Mouse (Mus musculus) neural tube, embryonic 15.5 days (tissue): ENCODE measurements at regions not wholly inside any gene's neighbourhood (a gene's known extent, or its start where the extent isn't known, plus 50 kb on each side); places are given as distances from the start of the nearest gene placed in this dataset.
"Not testable (repeated sequence)": the region's sequence is repeated elsewhere in the genome, so short reads cannot be mapped to it uniquely, and the experiment has no call there.

Source experiments
- ATAC-seq: fragments of 200-750 bp; cut with Nextera tagmentation; 2 replicates; pipeline ENCODE4 v1.8.0; 2017; ENCODE audit warnings: mild to moderate bottlenecking, moderate TSS enrichment, moderate library complexity; ENCODE audit not compliant: low FRiP score
- H3K27ac ChIP-seq: fragments of 300-500 bp; sonication (generic); replicated peaks from 2 replicates; pipeline ENCODE4 v1.5.1; 2015; ENCODE audit warnings: mild to moderate bottlenecking, inconsistent platforms
- H3K27me3 ChIP-seq: fragments of 300-500 bp; sonication (generic); replicated peaks from 2 replicates; pipeline ENCODE4 v1.6.1; 2015; ENCODE audit warnings: inconsistent platforms
- H3K36me3 ChIP-seq: fragments of 300-500 bp; sonication (generic); 2 replicates; pipeline ENCODE4 v1.6.1; 2015; ENCODE audit warnings: inconsistent platforms
- H3K4me1 ChIP-seq: fragments of 300-500 bp; sonication (generic); 2 replicates; pipeline ENCODE4 v1.6.1; 2015; ENCODE audit warnings: inconsistent platforms
- H3K4me2 ChIP-seq: fragments of 300-500 bp; sonication (generic); 2 replicates; pipeline ENCODE4 v1.6.1; 2015; ENCODE audit warnings: inconsistent platforms, mild to moderate bottlenecking, moderate library complexity
- H3K4me3 ChIP-seq: fragments of 300-500 bp; sonication (generic); replicated peaks from 2 replicates; pipeline ENCODE4 v1.5.1; 2015; ENCODE audit warnings: mild to moderate bottlenecking, inconsistent platforms
- H3K9ac ChIP-seq: fragments of 300-500 bp; sonication (generic); replicated peaks from 2 replicates; pipeline ENCODE4 v1.6.1; 2015; ENCODE audit warnings: mild to moderate bottlenecking, inconsistent platforms
- H3K9me3 ChIP-seq: fragments of 300-500 bp; sonication (generic); replicated peaks from 2 replicates; pipeline ENCODE4 v1.6.1; 2016; ENCODE audit warnings: inconsistent platforms
- WGBS: fragments of 180-500 bp; shearing (Covaris S2); methylation state at CpG from one replicate; pipeline ENCODE4 v1.1.7; 2015; ENCODE audit warnings: mixed read lengths; 5-methylcytosine and 5-hydroxymethylcytosine counted together

DNA sequence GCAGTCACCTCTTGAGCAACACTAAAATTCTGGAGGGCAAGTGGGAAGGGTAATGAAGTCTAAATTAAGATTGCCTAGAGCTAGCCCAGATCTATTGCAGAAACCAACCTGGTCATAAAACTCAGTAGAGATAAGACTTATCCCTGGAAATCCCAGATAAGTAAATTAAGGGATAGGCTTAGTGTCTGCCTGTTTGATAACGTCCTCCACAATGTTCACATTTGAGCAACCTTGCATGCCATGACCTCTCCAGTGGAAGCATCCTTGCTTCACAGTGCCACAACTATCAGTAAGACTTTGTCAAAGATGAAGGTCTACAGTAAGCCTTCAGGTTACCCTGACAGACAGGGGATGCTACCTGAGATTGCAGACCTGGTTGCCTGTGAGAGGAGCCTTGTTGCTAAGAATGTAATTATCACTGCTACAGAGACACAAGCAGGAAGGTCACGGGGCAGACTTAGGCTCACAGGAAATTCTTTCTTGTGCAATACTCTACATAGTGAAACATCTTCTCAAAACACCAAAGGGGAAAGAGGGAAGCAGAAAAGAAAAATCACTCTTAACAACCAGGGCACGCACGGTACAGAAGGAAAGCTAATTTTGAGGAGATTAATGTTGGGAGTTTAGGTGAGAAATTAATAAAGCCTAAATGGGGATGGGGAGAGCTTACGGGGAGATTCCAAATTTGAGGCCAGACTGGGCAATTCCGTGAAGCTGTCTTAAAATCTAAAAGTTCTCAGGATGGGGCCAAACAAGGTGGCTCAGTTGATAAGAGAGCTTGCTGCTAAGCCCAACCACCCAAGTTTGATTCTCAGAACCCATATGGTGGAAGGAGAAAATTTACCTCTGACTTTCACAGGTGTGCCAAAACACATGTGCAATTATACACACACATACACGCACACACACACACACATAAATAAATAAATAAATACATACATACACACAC, 56.9 kb upstream of the Prdm9 start:
- Histone ChIP-seq H3K9me3 (no peaks in the 10 kb centered on the region), H3K4me3 (no peak overlapping the region), H3K27ac (no peak overlapping the region), H3K9ac (no peak overlapping the region), H3K4me1 (no peaks in the 10 kb centered on the region), H3K27me3 (no peaks in the 10 kb centered on the region), H3K36me3 (no peaks in the 10 kb centered on the region), H3K4me2 (no peak overlapping the region)
- no peak for ATAC-seq
- 85% methylated on average over 7 of the region's 7 CpGs for WGBS

DNA sequence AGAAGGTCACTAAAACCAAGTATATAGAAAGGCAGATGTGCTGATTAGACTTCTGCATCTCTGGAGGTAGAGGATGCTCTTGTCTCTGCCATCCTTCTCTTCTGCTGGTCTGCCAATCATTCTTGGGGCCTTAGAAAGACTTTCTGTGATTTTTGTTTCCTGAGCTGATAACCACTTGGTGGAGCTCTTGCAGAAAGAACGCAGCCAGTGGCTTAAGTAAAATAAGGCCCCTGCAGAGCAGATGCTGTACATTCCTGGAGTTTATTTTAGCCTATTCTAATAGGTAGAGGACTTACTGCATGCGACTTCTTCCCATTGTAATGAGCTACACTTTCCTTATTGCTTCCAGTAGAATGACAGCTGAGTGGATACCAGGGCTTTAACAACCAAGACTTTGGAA, 58.8 kb upstream of the Prdm9 start:
- no peak overlapping the region for H3K4me3 ChIP-seq
- H3K9ac ChIP-seq, result no peak overlapping the region
- H3K36me3 ChIP-seq, result no peaks in the 10 kb centered on the region
- H3K4me1 ChIP-seq, result no peaks in the 10 kb centered on the region
- no peak overlapping the region for H3K27ac ChIP-seq
- WGBS, result 7% methylated on average over 2 of the region's 2 CpGs
- H3K4me2 ChIP-seq, result no peak overlapping the region
- no peak for ATAC-seq
- H3K27me3 ChIP-seq, result no peaks in the 10 kb centered on the region
- H3K9me3 ChIP-seq, result no peaks in the 10 kb centered on the region

DNA sequence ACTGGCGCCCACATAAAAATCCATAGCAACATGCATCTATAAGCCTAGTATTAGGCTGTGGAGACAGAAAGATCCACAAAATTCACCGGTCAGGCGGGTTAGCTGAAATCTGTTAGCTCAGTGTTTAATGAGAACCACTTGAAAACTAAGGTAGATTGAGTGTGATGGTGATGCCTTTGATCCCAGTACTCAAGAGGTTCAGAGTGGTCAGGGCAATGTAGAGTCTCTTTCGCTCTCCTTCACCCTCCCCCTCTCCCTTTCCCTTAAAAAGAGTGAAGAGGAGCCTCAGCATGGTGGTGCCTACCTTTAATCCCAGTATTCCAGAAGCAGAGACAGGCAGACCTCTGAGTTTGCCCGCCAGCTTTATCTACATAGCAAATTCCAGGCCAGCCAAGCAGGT, 66.6 kb upstream of the Prdm9 start:
- Histone ChIP-seq H3K27ac (no peak overlapping the region), H3K9me3 (no peaks in the 10 kb centered on the region), H3K27me3 (no peaks in the 10 kb centered on the region), H3K4me2 (no peak overlapping the region), H3K36me3 (no peaks in the 10 kb centered on the region), H3K4me1 (no peaks in the 10 kb centered on the region), H3K4me3 (no peak overlapping the region), H3K9ac (no peak overlapping the region)
- ATAC-seq, result no peak
- 90% methylated on average over 5 of the region's 5 CpGs for WGBS

DNA sequence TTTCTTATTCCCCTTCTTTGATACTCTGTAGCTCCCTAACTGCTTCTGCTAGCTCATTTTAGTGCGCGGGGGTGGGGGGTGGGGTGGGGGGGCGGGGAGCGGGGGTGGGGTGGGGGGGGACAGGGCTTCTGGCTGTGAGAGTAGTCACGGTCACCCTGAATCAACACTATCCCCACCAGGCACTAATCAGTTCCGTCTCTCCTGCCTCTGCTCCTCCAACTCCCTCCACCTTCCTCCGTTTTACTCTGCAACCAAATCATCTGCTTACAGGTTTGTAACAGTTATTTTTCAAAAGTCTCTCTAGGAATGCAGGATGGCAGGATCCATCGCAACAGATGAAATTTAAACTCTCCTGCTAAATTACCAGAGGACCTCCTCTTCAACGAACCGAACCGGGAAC, 67.5 kb upstream of the Prdm9 start:
- WGBS, result 27% methylated on average over 11 of the region's 11 CpGs

DNA sequence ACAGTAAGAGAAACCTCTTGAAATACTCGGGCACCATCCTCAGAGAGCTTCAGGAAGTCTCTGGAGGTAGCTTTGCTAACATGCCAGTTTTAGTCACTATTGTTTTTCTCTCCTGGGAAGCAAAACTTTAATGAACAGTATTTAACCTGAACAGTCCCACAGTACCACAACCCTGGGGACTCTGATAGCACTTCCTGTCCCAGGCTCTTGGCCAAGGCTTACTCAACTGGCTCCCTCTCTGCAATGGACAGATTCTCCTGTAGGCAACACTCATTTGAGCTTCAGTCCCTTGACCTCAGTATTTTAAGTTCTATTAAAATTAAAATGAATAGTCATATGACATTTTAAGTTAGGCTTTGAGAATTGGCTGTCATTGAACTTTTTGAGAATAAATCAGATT, 67.9 kb upstream of the Prdm9 start:
- Histone ChIP-seq H3K4me3 (no peak overlapping the region), H3K9ac (no peak overlapping the region), H3K4me1 (no peaks in the 10 kb centered on the region), H3K9me3 (no peaks in the 10 kb centered on the region), H3K4me2 (peak overlapping the region; percentile 17), H3K27me3 (no peaks in the 10 kb centered on the region), H3K27ac (no peak overlapping the region), H3K36me3 (no peaks in the 10 kb centered on the region)
- WGBS, result 39% methylated on average over 1 of the region's 1 CpGs
- ATAC-seq, result no peak

More for the DNA sequence above, 67.5 kb upstream of the Prdm9 start:
- Histone ChIP-seq H3K9me3 (no peaks in the 10 kb centered on the region), H3K4me2 (peak overlapping the region; percentile 17), H3K27ac (no peak overlapping the region), H3K9ac (no peak overlapping the region), H3K4me3 (no peak overlapping the region), H3K36me3 (no peaks in the 10 kb centered on the region), H3K27me3 (no peaks in the 10 kb centered on the region), H3K4me1 (no peaks in the 10 kb centered on the region)
- no peak for ATAC-seq

DNA sequence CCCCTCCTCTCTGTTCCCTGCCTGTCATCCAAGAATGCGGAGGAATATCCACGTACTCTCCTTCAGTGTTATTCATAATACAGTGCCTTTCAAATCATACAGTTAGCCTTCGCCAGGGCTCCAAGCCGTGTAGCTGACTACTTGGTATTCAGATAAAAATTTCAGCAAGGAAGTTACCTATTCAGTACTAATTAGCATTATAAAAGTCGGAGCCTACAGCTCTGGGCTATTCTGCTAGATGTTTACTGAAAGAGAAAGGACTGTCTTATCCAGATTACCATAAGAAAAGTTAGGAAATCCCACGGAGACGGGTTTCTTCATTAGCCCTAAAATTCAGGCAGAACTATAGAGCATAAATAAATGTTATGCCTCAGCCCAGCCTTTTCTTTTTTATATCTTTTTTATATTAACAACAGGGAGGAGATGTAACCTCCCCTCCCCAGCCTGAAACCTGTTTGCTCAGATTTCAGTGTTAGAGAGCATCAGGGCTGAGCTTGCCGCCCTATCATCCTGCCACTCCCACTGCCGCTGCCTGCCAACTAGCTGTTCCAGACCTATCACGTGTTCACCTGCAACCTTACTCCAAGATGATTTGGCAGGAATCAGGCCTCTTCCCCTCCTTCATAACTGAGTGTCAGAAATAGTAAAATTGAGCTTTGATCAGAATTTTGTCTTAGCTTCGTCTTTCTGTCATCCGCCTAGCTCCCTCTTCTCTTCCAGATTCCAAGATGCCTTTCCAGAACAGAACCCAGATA, 65.5 kb upstream of the Chd1 start:
- not testable (repeated sequence) for H3K27me3 ChIP-seq, H3K27ac ChIP-seq, H3K4me2 ChIP-seq, H3K4me1 ChIP-seq, ATAC-seq, H3K9ac ChIP-seq, H3K4me3 ChIP-seq, H3K36me3 ChIP-seq, H3K9me3 ChIP-seq
- WGBS, result 69% methylated on average over 12 of the region's 12 CpGs

DNA sequence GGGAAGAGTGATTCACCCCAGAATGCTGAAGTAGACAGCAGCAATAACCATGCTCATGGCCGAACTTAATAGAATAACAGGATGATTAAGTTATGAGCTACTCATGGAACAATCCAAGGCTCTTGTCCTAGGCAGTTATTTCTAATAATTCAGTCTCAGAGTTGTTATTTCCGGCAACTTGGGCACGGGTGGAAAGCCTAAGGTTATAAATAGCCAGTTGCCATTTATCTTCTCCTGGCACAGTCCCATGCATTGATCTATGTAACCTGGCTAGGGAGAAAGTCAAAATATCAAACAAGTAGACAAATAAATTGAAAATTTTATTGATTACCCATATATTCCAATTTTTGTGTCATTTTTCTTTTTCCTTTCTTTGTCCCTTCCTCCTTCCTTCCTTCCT, 64.0 kb upstream of the Chd1 start:
- no peak overlapping the region for H3K27ac ChIP-seq
- ATAC-seq, result no peak
- no peaks in the 10 kb centered on the region for H3K36me3 ChIP-seq
- H3K4me1 ChIP-seq, result no peaks in the 10 kb centered on the region
- H3K4me3 ChIP-seq, result no peak overlapping the region
- no peak overlapping the region for H3K4me2 ChIP-seq
- no peaks in the 10 kb centered on the region for H3K27me3 ChIP-seq
- H3K9me3 ChIP-seq, result no peaks in the 10 kb centered on the region
- WGBS, result 87% methylated on average over 3 of the region's 3 CpGs
- no peak overlapping the region for H3K9ac ChIP-seq

DNA sequence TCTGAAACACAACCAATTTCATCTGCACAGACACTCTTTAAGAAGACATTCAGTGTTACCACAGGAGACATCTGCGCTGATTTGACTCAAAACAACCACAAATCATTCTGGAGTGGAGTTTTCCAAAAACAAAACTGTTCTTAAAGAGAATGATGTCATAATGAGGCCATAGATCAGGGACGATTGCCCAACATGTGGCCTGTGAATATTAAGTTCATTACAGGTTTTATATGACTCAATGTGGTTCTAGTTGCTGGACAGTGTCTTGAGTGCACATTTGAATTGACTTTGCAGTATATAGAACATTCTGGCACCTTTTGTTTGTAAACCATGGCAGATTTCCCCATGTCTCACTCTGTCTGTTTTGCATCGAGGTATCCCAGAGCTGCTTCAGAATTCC, 63.0 kb upstream of the Chd1 start:
- Histone ChIP-seq H3K4me3 (no peak overlapping the region), H3K27ac (no peak overlapping the region), H3K4me1 (no peaks in the 10 kb centered on the region), H3K4me2 (no peak overlapping the region), H3K9ac (no peak overlapping the region), H3K9me3 (no peaks in the 10 kb centered on the region), H3K36me3 (no peaks in the 10 kb centered on the region), H3K27me3 (no peaks in the 10 kb centered on the region)
- WGBS, result 87% methylated on average over 3 of the region's 3 CpGs
- no peak for ATAC-seq

DNA sequence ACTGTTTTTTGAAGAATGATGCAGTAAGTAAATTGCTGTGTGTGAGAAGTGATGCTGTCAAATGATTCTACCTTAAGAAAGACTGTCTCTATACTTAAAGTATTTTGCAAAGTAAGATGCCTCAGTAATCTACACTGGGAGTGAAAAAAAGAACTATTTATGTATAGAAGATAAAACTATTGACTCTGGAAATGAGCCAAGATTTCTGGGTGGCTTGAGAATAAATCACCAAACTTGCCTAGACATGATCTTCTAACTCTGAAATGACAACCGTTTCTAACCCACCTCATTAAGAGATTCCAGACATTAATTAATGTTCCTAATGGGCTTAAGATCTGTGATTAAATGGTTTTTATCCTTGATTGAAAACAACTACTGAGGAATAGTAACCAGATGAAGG, 58.0 kb upstream of the Chd1 start:
- no peaks in the 10 kb centered on the region for H3K27me3 ChIP-seq
- no peaks in the 10 kb centered on the region for H3K4me1 ChIP-seq
- H3K9me3 ChIP-seq, result no peaks in the 10 kb centered on the region
- no peak overlapping the region for H3K4me2 ChIP-seq
- H3K36me3 ChIP-seq, result no peaks in the 10 kb centered on the region
- ATAC-seq, result no peak
- H3K27ac ChIP-seq, result no peak overlapping the region
- H3K4me3 ChIP-seq, result no peak overlapping the region
- WGBS, result 55% methylated on average over 1 of the region's 1 CpGs
- H3K9ac ChIP-seq, result no peak overlapping the region

DNA sequence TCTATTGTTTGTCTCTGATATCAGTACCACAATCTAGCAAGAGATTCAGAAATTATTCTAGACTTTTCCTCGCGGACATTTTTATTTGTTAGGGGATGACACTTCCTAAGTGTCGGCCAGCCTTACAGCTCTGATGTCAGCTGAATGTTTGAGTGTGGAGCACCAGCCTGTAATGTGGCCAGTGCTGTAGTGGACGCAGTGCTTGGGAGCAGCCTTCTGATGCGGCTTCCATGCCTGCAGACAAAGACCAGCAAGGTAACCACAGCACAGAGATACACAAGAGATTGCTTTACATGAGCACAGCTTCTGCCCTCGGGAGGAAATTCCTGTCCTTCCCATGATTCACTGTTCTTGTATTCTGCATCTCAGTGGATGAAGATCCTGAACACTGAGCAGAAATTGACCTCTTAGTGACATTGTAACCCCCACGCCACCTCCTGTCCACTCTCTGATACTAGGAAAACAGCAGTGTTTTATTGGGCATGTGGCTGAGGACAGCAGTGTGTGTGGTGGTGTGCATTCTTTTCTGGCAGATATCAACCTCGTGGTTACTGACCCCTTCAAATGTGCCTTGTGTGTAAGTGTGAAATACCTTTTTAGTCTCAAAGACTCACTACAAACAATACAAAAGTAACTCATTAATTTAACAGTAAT, 54.6 kb upstream of the Chd1 start:
- H3K4me1 ChIP-seq, result no peaks in the 10 kb centered on the region
- ATAC-seq, result no peak
- H3K9ac ChIP-seq, result no peak overlapping the region
- WGBS, result 67% methylated on average over 8 of the region's 8 CpGs
- H3K27ac ChIP-seq, result no peak overlapping the region
- H3K4me2 ChIP-seq, result no peak overlapping the region
- H3K27me3 ChIP-seq, result no peaks in the 10 kb centered on the region
- no peaks in the 10 kb centered on the region for H3K9me3 ChIP-seq
- H3K4me3 ChIP-seq, result no peak overlapping the region
- no peaks in the 10 kb centered on the region for H3K36me3 ChIP-seq

DNA sequence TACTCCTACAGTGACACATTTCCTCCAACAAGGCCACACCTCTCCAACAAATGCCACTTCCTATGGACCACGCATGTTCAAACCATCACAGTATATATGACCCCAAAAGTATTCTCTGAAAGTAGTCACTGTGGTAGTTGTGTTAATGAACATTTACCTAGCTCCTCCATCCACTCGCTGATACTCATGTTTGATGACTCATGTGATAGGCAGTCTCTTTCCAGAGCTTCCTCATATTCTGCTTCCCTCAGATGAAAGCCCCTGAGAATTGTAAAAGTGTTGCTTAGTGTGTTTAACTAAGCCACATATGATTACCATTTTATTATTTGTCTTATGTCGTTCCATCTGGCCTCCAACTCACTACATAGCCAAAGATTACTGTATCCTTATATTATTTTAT, 52.9 kb upstream of the Chd1 start:
- 90% methylated on average over 3 of the region's 3 CpGs for WGBS
- ATAC-seq, result no peak
- no peak overlapping the region for H3K4me2 ChIP-seq
- H3K27me3 ChIP-seq, result no peaks in the 10 kb centered on the region
- no peak overlapping the region for H3K4me3 ChIP-seq
- H3K9ac ChIP-seq, result no peak overlapping the region
- no peaks in the 10 kb centered on the region for H3K4me1 ChIP-seq
- no peaks in the 10 kb centered on the region for H3K36me3 ChIP-seq
- no peaks in the 10 kb centered on the region for H3K9me3 ChIP-seq
- no peak overlapping the region for H3K27ac ChIP-seq
